Mouse (Mus musculus) lung, adult 10 weeks (tissue): ENCODE measurements around the gene Slc1a6. TPM values are rescaled to one million over a fixed set of nuclear protein-coding genes. Genes with fewer than 3 reads are reported as not detected.

Source experiments
- polyA plus RNA-seq: library from polyadenylated mRNA; stranded (reverse); fragments of 350-450 nt; fragmentation: Illumina TruSeq; extraction: RNeasy Lipid Tissue Mini Kit (QIAGEN cat#74804); gene quantifications from one replicate; pipeline ENCODE4 v1.2.3, GENCODE M21; 2014; ENCODE audit warnings: low read depth, low replicate concordance; ENCODE audit not compliant: insufficient read depth

The Slc1a6 gene
- 0.25 TPM for polyA plus RNA-seq

DNA sequence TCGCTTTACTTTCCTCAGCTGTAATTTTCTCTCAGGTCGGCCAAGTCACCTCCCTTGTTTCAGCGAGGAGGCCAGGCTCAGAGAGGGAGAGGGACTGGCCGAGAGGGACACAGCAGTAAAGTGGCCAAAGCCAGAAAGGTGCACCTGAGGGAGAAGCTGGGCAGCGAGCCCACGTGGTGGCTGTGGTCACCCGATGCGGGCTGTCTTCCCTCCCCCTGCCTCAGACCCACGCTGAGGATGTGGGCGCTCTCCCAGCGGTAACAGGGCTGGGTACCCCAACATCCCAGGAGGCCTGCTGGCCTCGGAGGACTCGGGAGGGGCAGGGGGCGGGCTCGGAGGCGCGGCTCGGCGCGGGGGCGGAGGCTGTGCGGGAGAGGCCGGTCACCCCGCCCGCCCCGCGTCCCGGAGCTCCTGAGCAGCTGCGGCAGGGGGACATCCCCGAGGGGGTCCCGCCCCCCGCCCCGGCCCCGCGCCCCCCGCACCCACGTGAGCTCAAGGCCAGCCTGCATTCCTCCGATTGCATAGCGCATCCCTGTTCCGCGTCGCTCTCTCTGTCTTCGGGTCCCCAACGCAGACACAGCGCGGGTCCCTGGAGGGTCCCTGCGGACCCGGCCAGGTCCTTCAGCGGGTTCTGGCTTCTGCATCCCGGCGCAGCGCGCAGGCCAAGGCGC lies at the start of gene Slc1a6:
Slc1a6 (plus strand) TSS at position 516 of the 671 bp plus-strand sequence.

DNA sequence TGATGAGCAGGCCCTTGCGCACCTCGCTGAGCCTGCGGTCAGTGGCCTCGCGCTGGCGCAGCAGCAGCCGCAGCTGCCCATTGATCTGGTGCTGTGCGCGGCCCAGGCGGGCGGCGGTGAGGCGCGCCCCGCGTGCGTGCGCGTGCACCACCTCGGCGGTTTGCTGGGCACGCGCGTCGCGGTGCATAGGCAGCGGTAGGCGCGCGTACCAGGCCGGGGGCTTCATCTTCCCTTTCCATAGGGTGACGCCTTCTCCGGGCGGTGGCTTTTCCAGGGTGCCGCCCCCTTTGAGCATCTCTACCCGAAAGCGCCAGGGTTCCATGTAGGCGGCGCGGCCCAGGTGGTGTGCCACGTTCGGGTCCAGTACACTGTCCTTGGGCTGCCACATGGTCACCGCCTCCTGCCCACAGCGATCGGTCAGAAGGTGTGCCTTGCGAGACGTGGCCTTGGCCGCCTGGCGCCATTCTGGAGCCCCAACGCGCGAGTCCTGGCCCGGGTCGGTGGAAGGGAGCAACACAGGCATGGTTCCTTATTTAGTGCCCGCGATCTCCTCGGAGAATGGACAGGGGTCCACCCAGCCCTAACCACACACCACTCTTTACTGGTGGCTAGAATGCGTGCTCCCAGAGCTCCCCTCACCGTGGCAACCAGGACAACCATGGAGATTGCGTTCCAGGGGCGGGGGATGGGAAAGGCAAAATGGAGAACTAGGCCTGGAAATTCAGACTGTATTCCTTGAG lies 27.7 kb upstream of the Slc1a6 start, which contains the start of gene Ccdc105:
Ccdc105 (minus strand) TSS at position 614 of the 740 bp plus-strand sequence.

DNA sequence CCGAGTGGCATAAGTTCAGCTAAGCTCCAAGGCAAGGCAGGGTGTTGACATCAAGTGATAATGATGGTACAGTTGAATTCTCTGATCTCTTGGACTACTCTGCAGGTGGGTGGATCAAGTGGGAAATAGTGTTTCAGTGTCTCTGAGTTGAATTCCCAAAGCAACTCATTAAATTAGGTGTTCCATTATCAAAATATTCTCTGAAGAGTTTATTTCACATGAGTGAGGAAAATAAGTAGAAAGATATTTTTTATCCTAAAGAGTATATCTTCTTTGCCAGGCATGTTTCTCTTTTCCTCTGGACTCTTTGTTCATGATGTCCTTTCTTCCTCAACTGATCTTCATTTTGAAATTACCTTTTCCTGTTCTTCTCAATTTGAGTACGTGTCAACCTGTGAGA lies 71.8 kb downstream of the Slc1a6 start, which contains the start of gene Olfr1356:
Olfr1356 (minus strand) TSS at position 101 of the 400 bp plus-strand sequence.

Other genes with a start within 250 kb of the Slc1a6 start
- 19.7 TPM for gene Ilvbl, start 206.2 kb upstream of the Slc1a6 start, polyA plus RNA-seq
- 24.7 TPM for gene Syde1, start 188.5 kb upstream of the Slc1a6 start, polyA plus RNA-seq
- gene Olfr1357, start 162.4 kb upstream of the Slc1a6 start, polyA plus RNA-seq = not detected
- gene Casp14, start 62.2 kb upstream of the Slc1a6 start, polyA plus RNA-seq = not detected
- not detected for gene Ccdc105, start 27.4 kb upstream of the Slc1a6 start, polyA plus RNA-seq
- gene Olfr1356, start 71.7 kb downstream of the Slc1a6 start, polyA plus RNA-seq = not detected
- not detected for gene Olfr1355, start 95.0 kb downstream of the Slc1a6 start, polyA plus RNA-seq
- not detected for gene Olfr1354, start 132.7 kb downstream of the Slc1a6 start, polyA plus RNA-seq
- not detected for gene Olfr8, start 170.1 kb downstream of the Slc1a6 start, polyA plus RNA-seq
- not detected for gene Olfr1353, start 182.8 kb downstream of the Slc1a6 start, polyA plus RNA-seq
- not detected for gene Olfr1352, start 200.6 kb downstream of the Slc1a6 start, polyA plus RNA-seq
- not detected for gene Olfr1351, start 232.0 kb downstream of the Slc1a6 start, polyA plus RNA-seq
- not detected for gene Olfr57, start 248.2 kb downstream of the Slc1a6 start, polyA plus RNA-seq